Mouse (Mus musculus) kidney, embryonic 16.5 days (tissue): Measurements from ENCODE around the gene Crlf2. TPM values are rescaled to one million over a fixed set of nuclear protein-coding genes. Genes with fewer than 3 reads are reported as not detected.
A peak's percentile ranks its signal among the peaks of the same experiment; 100 is the strongest.

Source experiments
- ATAC-seq: fragments of 200-750 bp; cut with Nextera tagmentation; 2 replicates; pipeline ENCODE4 v1.8.0; 2017; ENCODE audit warnings: moderate TSS enrichment; ENCODE audit not compliant: low FRiP score, low TSS enrichment
- H3K27ac ChIP-seq: fragments of 300-500 bp; sonication (generic); 2 replicates; pipeline ENCODE4 v1.5.1; 2014; ENCODE audit warnings: low read length
- H3K27me3 ChIP-seq: fragments of 300-500 bp; sonication (generic); 2 replicates; pipeline ENCODE4 v1.6.1; 2014; ENCODE audit warnings: low read length, control low read depth, mixed read lengths; ENCODE audit not compliant: insufficient read depth
- H3K36me3 ChIP-seq: fragments of 300-500 bp; sonication (generic); 2 replicates; pipeline ENCODE4 v1.6.1; 2014; ENCODE audit warnings: low read length, control low read depth, mixed read lengths; ENCODE audit not compliant: insufficient read depth
- H3K4me1 ChIP-seq: fragments of 300-500 bp; sonication (generic); 2 replicates; pipeline ENCODE4 v1.6.1; 2014; ENCODE audit warnings: low read length, control low read depth, mixed read lengths; ENCODE audit not compliant: insufficient read depth
- H3K4me2 ChIP-seq: fragments of 300-500 bp; sonication (generic); replicated peaks from 2 replicates; pipeline ENCODE4 v1.6.1; 2014; ENCODE audit warnings: low read depth, low read length
- H3K4me3 ChIP-seq: fragments of 300-500 bp; sonication (generic); 2 replicates; pipeline ENCODE4 v1.5.1; 2014; ENCODE audit warnings: mild to moderate bottlenecking, low read length
- H3K9ac ChIP-seq: fragments of 300-500 bp; sonication (generic); replicated peaks from 2 replicates; pipeline ENCODE4 v1.6.1; 2014; ENCODE audit warnings: low read length
- H3K9me3 ChIP-seq: fragments of 300-500 bp; sonication (generic); 2 replicates; pipeline ENCODE4 v1.6.1; 2016; ENCODE audit warnings: low read length, control low read depth
- WGBS: fragments of 180-500 bp; shearing (Covaris S2); extraction: QIAGEN DNeasy Blood & Tissue Kit; methylation state at CpG from one replicate; pipeline ENCODE4 v1.1.7; 2014; 5-methylcytosine and 5-hydroxymethylcytosine counted together
- polyA plus RNA-seq: library from polyadenylated mRNA; unstranded; fragments of >200 nt; fragmentation: Nextera tagmentation; extraction: Ambion mirVana; gene quantifications from 2 replicates; pipeline ENCODE4 v1.2.1, GENCODE M21; 2015

Gene Crlf2
- polyA plus RNA-seq, 1 experiment from 2014 or later: 14.5 TPM

DNA sequence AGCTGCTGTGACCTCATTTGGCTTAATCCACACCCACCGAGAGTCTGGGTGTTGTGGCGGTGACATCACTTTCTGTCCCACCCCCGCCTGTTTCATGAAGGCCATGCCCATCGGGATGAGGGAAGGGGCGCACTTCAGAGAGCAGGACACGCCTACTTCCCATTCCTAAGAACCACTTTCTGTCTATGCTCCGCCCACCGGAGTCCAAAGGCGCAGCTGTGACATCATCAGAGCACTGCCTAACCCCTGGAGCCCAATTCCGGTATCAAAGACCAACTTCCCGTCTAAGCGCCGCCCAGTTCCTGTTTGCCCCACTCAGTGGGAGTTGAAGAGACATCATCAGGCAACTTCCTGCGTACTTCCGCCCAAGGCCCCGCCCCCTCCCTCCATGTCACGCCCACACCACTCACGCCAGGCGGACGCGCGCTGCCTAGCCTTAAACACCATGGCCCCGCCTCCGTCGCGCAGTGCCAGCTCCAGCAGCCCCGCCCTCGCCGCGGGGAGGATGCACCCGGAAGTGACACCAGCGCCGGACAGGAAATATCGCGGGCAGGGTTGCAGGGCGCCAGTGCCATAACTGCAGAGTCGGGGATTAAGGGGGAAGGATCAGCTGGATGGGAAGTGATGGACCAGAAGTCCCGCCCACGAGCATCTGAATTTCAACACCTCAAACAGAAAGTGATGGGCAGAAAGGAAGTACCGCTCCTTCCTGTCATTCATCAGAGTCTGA lies 2.0 kb downstream of the Crlf2 start:
- Histone ChIP-seq H3K36me3 (peaks cover 36% of the 10 kb centered on the region), H3K9ac (peak overlapping the region; percentile 59), H3K27me3 (no peaks in the 10 kb centered on the region), H3K4me1 (no peaks in the 10 kb centered on the region), H3K9me3 (peaks cover 56% of the 10 kb centered on the region), H3K4me2 (peak overlapping the region; percentile 48), H3K4me3 (peak overlapping the region; percentile 80), H3K27ac (peak overlapping the region; percentile 93)
- peak; percentile 64 for ATAC-seq
- WGBS: 7% methylated on average over 40 of the region's 40 CpGs

DNA sequence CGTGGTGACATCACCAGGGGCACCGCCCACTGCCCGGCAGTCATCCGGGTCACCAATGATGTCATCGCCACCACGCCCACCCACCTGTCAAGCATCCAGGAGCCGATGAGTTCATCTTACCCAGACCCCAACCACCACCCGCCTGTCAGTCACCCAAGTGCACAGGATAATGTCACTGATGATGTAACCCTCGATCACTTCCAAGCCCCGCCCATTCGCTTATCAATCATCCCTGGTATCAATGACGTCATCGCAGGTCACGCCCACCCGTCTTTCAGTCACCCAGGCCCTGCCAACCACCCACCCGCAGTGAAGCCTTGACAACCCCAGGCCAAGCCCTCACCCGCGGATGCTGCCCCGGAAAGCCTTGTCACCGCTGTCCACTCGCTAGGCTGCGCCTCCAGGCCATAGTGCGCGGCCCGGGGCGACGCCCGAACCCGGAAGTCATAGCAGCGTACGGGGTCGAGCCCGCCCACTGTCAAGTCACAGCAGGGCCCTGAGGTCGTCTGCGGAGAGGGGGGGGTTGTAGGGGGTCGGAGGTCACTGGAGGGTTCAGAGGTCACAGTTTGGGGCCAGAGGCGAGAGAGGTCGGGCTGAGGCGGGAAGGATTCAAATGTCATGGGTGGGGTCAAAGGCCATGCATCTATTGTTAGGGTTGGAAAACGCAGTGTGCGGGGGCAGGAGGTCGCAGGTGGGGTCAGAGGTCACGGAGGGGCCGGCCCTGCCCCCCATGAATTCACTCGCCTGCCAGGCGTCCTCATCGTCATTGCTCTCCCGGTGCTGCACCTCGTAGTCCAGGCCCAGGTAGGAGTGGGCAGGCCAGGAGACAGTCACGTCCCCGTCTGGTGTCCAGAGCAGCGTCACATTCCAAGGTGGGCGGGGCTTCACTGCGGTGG lies 2.9 kb downstream of the Crlf2 start:
- no peaks in the 10 kb centered on the region for H3K27me3 ChIP-seq
- H3K36me3 ChIP-seq: peaks cover 43% of the 10 kb centered on the region
- H3K4me1 ChIP-seq: no peaks in the 10 kb centered on the region
- WGBS: 79% methylated on average over 54 of the region's 54 CpGs
- no peak overlapping the region for H3K9ac ChIP-seq
- H3K4me3 ChIP-seq: peak overlapping the region; percentile 80
- peaks cover 62% of the 10 kb centered on the region for H3K9me3 ChIP-seq
- ATAC-seq: no peak
- H3K27ac ChIP-seq: peak overlapping the region; percentile 93
- H3K4me2 ChIP-seq: peak overlapping the region; percentile 48

DNA sequence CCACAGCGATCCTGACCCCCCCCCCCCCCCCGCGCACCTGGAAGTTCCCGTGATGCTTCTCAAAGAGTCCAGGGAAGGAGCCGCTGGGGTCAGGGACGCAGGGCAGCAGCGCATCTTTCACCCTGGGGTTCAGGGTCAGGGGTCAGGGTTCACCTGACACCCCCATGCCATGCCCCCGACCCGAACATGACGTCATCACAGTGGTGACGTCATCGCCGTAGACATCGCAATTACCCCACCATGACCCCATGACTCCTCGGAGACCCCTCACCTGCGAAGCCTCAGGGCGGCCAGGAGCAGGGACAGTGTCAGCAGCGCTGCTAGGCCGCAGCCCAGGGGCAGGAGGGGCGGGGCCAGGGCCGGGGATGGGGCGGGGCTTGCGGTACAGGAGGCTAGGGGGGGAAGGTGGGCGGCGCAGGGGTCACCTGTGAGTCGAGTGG lies 3.5 kb downstream of the Crlf2 start:
- 85% methylated on average over 24 of the region's 26 CpGs for WGBS
- H3K27ac ChIP-seq: no peak overlapping the region
- ATAC-seq: no peak
- H3K36me3 ChIP-seq: peaks cover 43% of the 10 kb centered on the region
- no peaks in the 10 kb centered on the region for H3K27me3 ChIP-seq
- H3K4me1 ChIP-seq: no peaks in the 10 kb centered on the region
- H3K4me2 ChIP-seq: no peak overlapping the region
- peaks cover 63% of the 10 kb centered on the region for H3K9me3 ChIP-seq
- no peak overlapping the region for H3K4me3 ChIP-seq
- H3K9ac ChIP-seq: no peak overlapping the region

DNA sequence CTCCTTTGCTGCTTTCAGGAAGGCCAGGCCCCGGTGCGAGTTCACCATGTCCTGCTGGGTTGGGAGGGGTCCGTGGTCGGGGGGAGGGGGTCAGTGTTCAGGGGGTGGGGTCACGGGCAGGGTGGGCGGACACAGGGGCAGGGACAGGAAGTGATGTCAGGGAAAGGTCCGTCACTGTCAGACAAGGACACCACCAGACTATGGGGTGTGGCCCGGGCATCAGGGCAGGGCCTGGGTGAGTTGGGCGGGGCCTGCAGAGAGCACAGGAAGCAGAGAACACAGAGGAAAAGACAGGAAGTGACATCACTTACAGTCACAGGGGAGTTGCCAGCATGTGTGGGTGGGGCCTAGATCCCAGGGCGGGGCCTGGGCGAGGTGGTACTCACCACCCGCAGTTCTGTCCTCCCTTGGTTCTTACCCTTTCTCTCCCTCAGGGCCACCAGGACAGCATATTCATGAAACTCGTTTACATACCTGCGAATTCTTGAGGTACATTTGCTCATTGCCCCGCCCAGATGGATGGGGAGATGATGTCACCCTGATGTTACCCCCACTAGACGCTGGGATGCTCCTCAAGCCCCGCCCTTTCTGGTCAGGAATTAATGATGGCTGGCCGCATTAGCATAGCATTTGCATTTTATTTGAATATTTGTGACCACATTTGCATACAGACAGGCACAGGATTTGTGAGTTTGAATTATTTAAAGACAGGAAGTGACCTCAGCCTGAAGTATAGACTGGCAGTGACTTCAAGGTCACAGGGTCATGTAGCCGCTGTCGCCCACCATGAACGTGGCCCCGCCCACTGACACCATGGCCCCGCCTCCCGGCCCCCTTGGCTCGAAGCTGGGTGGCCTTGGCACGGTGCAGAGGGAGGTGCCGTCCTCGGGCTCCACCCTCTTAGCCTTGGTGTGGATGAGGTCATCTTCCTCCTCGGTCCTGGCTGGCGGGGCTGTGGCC lies 4.4 kb downstream of the Crlf2 start:
- WGBS: 85% methylated on average over 30 of the region's 30 CpGs
- H3K9me3 ChIP-seq: peaks cover 64% of the 10 kb centered on the region
- ATAC-seq: no peak

DNA sequence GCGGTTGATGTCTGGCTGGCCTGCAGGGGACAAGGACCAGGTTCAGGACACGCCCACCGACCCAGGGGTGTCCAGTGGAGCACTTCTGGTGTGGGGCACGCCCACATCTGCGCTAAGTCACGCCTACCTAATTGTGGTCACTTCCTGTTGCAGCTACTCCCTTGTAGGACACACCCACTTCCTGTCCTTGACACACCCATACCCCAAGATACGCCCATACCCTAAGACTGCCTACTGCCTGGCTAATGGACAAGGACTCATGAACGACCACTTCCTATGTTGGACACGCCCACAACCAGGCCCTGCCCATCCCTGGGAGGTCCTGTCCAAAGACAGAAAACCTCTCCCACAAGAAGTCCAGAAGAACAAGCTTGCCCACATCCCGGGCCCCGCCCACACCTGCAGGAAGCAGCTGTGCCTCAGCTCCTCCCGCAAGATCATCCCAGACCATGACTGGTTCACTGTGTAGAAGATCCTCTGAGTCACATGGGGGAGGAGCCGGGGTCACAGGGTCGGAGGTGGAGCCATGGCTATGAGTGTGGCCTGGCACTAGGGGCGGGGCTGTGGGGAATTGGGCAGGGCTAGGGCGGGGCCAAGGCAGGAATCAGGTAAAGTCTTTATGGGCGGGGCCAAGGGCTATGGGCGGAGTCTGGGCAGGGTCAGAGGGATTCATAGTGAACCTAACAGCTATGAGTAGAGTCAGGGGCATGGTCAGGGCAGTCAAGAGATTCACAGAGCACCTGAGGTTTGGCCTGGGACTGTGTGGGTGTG lies 5.4 kb downstream of the Crlf2 start:
- WGBS: 68% methylated on average over 18 of the region's 18 CpGs
- H3K9me3 ChIP-seq: peaks cover 64% of the 10 kb centered on the region
- no peak overlapping the region for H3K4me2 ChIP-seq
- ATAC-seq: no peak
- H3K9ac ChIP-seq: no peak overlapping the region
- H3K27ac ChIP-seq: no peak overlapping the region
- H3K36me3 ChIP-seq: peaks cover 43% of the 10 kb centered on the region
- H3K4me1 ChIP-seq: no peaks in the 10 kb centered on the region
- no peaks in the 10 kb centered on the region for H3K27me3 ChIP-seq
- H3K4me3 ChIP-seq: no peak overlapping the region

More for the DNA sequence above, 4.4 kb downstream of the Crlf2 start:
- Histone ChIP-seq H3K4me3 (no peak overlapping the region), H3K9ac (no peak overlapping the region), H3K36me3 (peaks cover 43% of the 10 kb centered on the region), H3K27ac (no peak overlapping the region), H3K27me3 (no peaks in the 10 kb centered on the region), H3K4me1 (no peaks in the 10 kb centered on the region), H3K4me2 (no peak overlapping the region)

DNA sequence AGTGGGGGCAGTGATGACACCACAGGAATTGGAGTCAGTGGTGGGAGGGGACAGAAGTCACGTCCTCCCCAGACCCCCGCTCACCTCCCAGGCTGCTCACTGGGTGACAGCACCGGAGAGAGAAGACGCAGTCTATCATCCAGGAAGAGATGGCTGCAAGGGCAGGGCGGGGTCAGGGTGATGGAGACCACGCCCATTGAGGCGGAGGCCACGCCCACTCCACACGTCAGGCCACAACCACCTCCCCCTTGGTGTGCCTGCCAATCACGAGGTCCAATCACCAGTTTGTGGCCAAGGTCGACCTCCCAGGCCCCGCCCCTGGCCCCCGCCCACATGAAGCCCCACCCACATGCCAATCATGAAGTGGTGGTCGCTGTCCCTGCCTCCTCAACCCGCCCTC lies 6.3 kb downstream of the Crlf2 start:
- Histone ChIP-seq H3K9me3 (peaks cover 64% of the 10 kb centered on the region), H3K36me3 (peaks cover 43% of the 10 kb centered on the region), H3K4me3 (no peak overlapping the region), H3K27ac (no peak overlapping the region), H3K9ac (no peak overlapping the region), H3K27me3 (no peaks in the 10 kb centered on the region), H3K4me1 (no peaks in the 10 kb centered on the region), H3K4me2 (no peak overlapping the region)
- ATAC-seq: no peak
- 81% methylated on average over 15 of the region's 15 CpGs for WGBS

DNA sequence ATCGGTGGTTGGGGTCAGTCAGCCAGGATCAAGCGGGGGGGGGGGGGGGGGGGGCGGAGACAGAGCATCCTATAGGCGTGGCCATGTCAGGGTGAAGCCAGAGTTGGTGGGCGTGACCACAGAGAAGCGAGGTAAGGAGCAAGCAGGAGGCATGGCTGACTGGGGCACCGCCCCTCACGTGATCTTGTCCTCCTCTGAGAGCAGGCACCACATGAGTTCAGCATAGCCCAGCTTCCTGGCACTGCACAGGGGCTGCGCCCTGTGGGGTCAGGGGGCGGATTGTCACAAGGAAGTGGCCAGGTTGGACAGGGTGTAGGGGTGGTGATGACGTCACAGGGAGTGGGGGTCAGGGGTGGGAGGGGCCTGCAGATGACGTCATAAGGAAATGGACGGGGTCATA lies 6.7 kb downstream of the Crlf2 start:
- 87% methylated on average over 9 of the region's 13 CpGs for WGBS
- H3K27me3 ChIP-seq: no peaks in the 10 kb centered on the region
- peaks cover 64% of the 10 kb centered on the region for H3K9me3 ChIP-seq
- H3K4me3 ChIP-seq: no peak overlapping the region
- ATAC-seq: no peak
- no peak overlapping the region for H3K27ac ChIP-seq
- H3K4me2 ChIP-seq: no peak overlapping the region
- no peak overlapping the region for H3K9ac ChIP-seq
- H3K4me1 ChIP-seq: no peaks in the 10 kb centered on the region
- H3K36me3 ChIP-seq: peaks cover 43% of the 10 kb centered on the region

DNA sequence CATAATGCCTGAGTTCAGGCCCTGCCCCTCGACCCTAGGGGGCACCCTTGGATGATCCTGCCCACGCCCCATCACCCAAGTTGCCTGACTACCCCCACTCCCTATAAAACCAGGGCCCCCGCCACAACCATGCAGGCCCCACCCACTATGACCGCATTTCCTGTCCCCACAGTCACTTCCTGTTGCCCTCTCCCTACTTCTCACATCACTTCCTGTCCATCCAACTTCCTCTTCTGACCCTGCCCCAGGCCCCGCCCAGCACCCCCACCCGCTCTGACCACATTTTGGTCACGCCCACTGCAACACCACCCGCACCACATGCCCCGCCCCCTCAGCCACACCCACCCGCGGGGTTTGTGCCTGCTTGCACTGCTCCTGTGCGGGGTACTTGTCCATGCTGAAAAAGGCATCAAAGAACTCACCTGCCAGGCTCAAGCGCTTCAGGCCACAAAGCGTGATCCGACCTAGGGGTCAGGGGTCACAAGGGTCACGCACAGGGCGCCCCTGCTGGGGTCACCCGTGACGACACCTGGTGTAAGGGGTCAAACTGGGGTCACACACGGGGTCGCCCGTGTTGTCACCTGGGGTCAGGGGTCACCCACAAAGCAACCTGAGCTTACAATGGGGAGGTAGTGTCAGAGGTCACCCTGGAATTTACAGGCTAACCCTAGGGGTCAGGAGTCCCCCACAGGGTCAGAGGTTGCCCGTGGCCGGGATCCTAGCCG lies 7.6 kb downstream of the Crlf2 start:
- H3K4me3 ChIP-seq: no peak overlapping the region
- no peak overlapping the region for H3K9ac ChIP-seq
- H3K4me2 ChIP-seq: no peak overlapping the region
- no peak overlapping the region for H3K27ac ChIP-seq
- H3K9me3 ChIP-seq: peaks cover 56% of the 10 kb centered on the region
- ATAC-seq: no peak
- WGBS: 92% methylated on average over 25 of the region's 25 CpGs
- no peaks in the 10 kb centered on the region for H3K27me3 ChIP-seq
- peaks cover 41% of the 10 kb centered on the region for H3K36me3 ChIP-seq
- H3K4me1 ChIP-seq: no peaks in the 10 kb centered on the region
